Mouse (Mus musculus): ENCODE measurements at regions not wholly inside any gene's neighbourhood (a gene's known extent, or its start where the extent isn't known, plus 50 kb on each side); places are given as distances from the start of the nearest gene placed in this dataset.
A peak's percentile ranks its signal among the peaks of the same experiment; 100 is the strongest.

- no peaks in the 10 kb centered on the region for H3K4me1 ChIP-seq (replicated peaks)
- WGBS: 54% methylated on average over 4 of the region's 4 CpGs
- no peaks in the 10 kb centered on the region for H3K9me3 ChIP-seq
- H3K27ac ChIP-seq (replicated peaks): no peak overlapping the region
- H3K4me2 ChIP-seq: no peak overlapping the region
- H3K9ac ChIP-seq: no peak overlapping the region
- H3K4me3 ChIP-seq: no peak overlapping the region
- H3K36me3 ChIP-seq: no peaks in the 10 kb centered on the region
- ATAC-seq (ENCODE audit: low FRiP score, low read depth): no peak
- no peaks in the 10 kb centered on the region for H3K27me3 ChIP-seq
These were observed 79.6 kb upstream of the Plppr4 start for GRCm38 (mm10) chr3:117440294-117440693.

- Histone ChIP-seq H3K4me2 (0 out of 2 replicates have a peak overlapping the region, but pooled peaks have one; percentile 21), H3K4me3 (no peak overlapping the region), H3K27me3 (no peaks in the 10 kb centered on the region), H3K27ac (replicated peaks) (no peak overlapping the region), H3K36me3 (no peaks in the 10 kb centered on the region), H3K9ac (no peak overlapping the region), H3K4me1 (replicated peaks) (no peaks in the 10 kb centered on the region), H3K9me3 (no peaks in the 10 kb centered on the region)
- ATAC-seq (ENCODE audit: low FRiP score, low read depth): peak; percentile 93
- 14% methylated on average over 11 of the region's 11 CpGs for WGBS
These were observed 77.9 kb upstream of the Plppr4 start for GRCm38 (mm10) chr3:117438473-117439114.

GRCm38 (mm10) chr3:117424526-117424925 is 63.9 kb upstream of the Plppr4 start:
- Histone ChIP-seq H3K9ac (no peak overlapping the region), H3K4me1 (replicated peaks) (no peaks in the 10 kb centered on the region), H3K36me3 (no peaks in the 10 kb centered on the region), H3K27ac (replicated peaks) (no peak overlapping the region), H3K4me2 (no peak overlapping the region), H3K27me3 (no peaks in the 10 kb centered on the region), H3K9me3 (no peaks in the 10 kb centered on the region), H3K4me3 (no peak overlapping the region)
- 82% methylated on average over 1 of the region's 1 CpGs for WGBS
- no peak for ATAC-seq (ENCODE audit: low FRiP score, low read depth)

GRCm38 (mm10) chr3:117412896-117413747 is 52.4 kb upstream of the Plppr4 start:
- no peaks in the 10 kb centered on the region for H3K36me3 ChIP-seq
- no peak for ATAC-seq (ENCODE audit: low FRiP score, low read depth)

More at GRCm38 (mm10) chr3:117412896-117413747, 52.4 kb upstream of the Plppr4 start:
- H3K27me3 ChIP-seq: no peaks in the 10 kb centered on the region
- WGBS: 58% methylated on average over 4 of the region's 4 CpGs
- no peaks in the 10 kb centered on the region for H3K9me3 ChIP-seq
- no peak overlapping the region for H3K4me2 ChIP-seq
- H3K4me3 ChIP-seq: no peak overlapping the region
- no peak overlapping the region for H3K9ac ChIP-seq
- H3K4me1 ChIP-seq (replicated peaks): no peaks in the 10 kb centered on the region
- no peak overlapping the region for H3K27ac ChIP-seq (replicated peaks)

Measured in hindbrain, embryonic 15.5 days (tissue).